17 mouse cellular contexts compared by ENCODE assay signal in the genomic region with DNA sequence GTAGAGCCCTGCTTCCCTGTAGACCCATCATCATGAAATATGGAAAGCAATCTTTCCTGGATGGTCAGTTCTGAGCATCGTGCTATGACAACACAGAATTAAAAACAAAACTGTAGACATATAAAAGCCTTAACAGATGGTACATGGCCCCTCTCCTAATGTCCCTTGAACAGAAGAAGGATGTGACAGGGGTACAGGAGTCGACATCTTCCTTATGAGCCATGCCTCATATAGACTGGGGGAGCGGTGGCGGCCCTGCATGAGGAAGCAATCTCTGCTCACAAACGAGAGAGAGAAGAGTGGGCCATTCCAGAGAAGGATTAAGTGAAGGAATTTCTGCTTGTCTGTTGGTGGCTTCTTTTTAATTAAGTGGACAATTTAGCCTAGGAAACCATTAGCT. TPM values are rescaled to one million over a fixed set of nuclear protein-coding genes. Genes with fewer than 3 reads are reported as not detected.
DNase-seq lines count a peak whose midpoint lies in the region; ATAC-seq and TF ChIP-seq lines count a peak whose summit lies in the region.
"Had no signal": no experiment of that assay in that cellular context is flagged by ENCODE, and none has a peak within 500 bp of the region (broad histone marks: within the 10 kb centered on the region; RNA-seq: fewer than 3 reads in every experiment).

No protein-coding gene starts in this region.

- 0 out of 2 replicates have a peak, but pooled peaks cover 4% of the 10 kb centered on the region for H3K4me1 ChIP-seq in kidney, postnatal 0 days (replicated peaks; ENCODE audit: insufficient read depth, low read length)
- no peaks in the 10 kb centered on the region for H3K4me1 ChIP-seq in kidney, adult 2 months (ENCODE audit: control insufficient read depth, insufficient read depth, low read length)
- H3K4me1 ChIP-seq in intestine, embryonic 14.5 days (replicated peaks; ENCODE audit: control insufficient read depth, insufficient read depth, low read length): peaks cover 6% of the 10 kb centered on the region; the same call in 1 of the 2 replicates
- H3K4me1 ChIP-seq in neural tube, embryonic 15.5 days: peaks cover 45% of the 10 kb centered on the region
- H3K4me1 ChIP-seq in forebrain, postnatal 0 days (ENCODE audit: insufficient read depth): no peaks in the 10 kb centered on the region; the same call in 1 of the 2 replicates

- no peak overlapping the region for H3K9ac ChIP-seq in kidney, postnatal 0 days (ENCODE audit: low read depth, low read length)
- H3K9ac ChIP-seq in intestine, embryonic 14.5 days (ENCODE audit: low read length): no peak overlapping the region
- H3K9ac ChIP-seq in neural tube, embryonic 15.5 days (replicated peaks): no peak overlapping the region
- no peak overlapping the region for H3K9ac ChIP-seq in forebrain, postnatal 0 days
- H3K9ac ChIP-seq: forebrain, embryonic 12.5 days; heart, embryonic 15.5 days; limb, embryonic 13.5 days; liver, embryonic 13.5 days had no signal

- 42% methylated on average over 5 of the region's 5 CpGs for WGBS in kidney, postnatal 0 days
- 73% methylated on average over 5 of the region's 5 CpGs for WGBS in kidney, adult 2 months
- 66% methylated on average over 5 of the region's 5 CpGs for WGBS in intestine, embryonic 14.5 days
- WGBS in neural tube, embryonic 15.5 days: 32% methylated on average over 5 of the region's 5 CpGs
- WGBS in forebrain, postnatal 0 days: 51% methylated on average over 5 of the region's 5 CpGs

- H3K4me2 ChIP-seq in kidney, postnatal 0 days (ENCODE audit: low read length): no peak overlapping the region
- H3K4me2 ChIP-seq in intestine, embryonic 14.5 days (ENCODE audit: low read length): no peak overlapping the region
- H3K4me2 ChIP-seq in neural tube, embryonic 15.5 days: no peak overlapping the region
- no peak overlapping the region for H3K4me2 ChIP-seq in forebrain, postnatal 0 days (ENCODE audit: low read depth)
- H3K4me2 ChIP-seq: forebrain, embryonic 12.5 days; heart, embryonic 15.5 days; limb, embryonic 13.5 days; liver, embryonic 13.5 days; midbrain, embryonic 11.5 days had no signal

- H3K4me3 ChIP-seq in kidney, postnatal 0 days (replicated peaks; ENCODE audit: low read depth, low read length): no peak overlapping the region
- H3K4me3 ChIP-seq in kidney, adult 2 months (ENCODE audit: insufficient read depth, low read depth, low read length): no peak overlapping the region
- no peak overlapping the region for H3K4me3 ChIP-seq in intestine, embryonic 14.5 days (ENCODE audit: low read depth, low read length)
- no peak overlapping the region for H3K4me3 ChIP-seq in neural tube, embryonic 15.5 days (replicated peaks)
- H3K4me3 ChIP-seq in forebrain, postnatal 0 days (ENCODE audit: low read depth, low read length): no peak overlapping the region
- H3K4me3 ChIP-seq: forebrain, embryonic 12.5 days; heart, embryonic 15.5 days; limb, embryonic 13.5 days; liver, embryonic 13.5 days had no signal

- no peaks in the 10 kb centered on the region for H3K9me3 ChIP-seq in kidney, postnatal 0 days (replicated peaks; ENCODE audit: low read length)
- H3K9me3 ChIP-seq in intestine, embryonic 14.5 days (ENCODE audit: control insufficient read depth, low read length): no peaks in the 10 kb centered on the region
- H3K9me3 ChIP-seq in neural tube, embryonic 15.5 days (replicated peaks): no peaks in the 10 kb centered on the region
- no peaks in the 10 kb centered on the region for H3K9me3 ChIP-seq in forebrain, postnatal 0 days (ENCODE audit: low read length)
- H3K9me3 ChIP-seq: forebrain, embryonic 12.5 days; heart, embryonic 15.5 days; limb, embryonic 13.5 days; liver, embryonic 13.5 days had no signal

- DNase-seq in embryo, embryonic 10.5 days (ENCODE audit: low spot score): peak; percentile 3
- no peak for DNase-seq in embryo, embryonic 11 days
- peak; percentile 59 for DNase-seq in kidney, postnatal 0 days (ENCODE audit: low spot score)
- no peak for DNase-seq in kidney, adult 2 months
- DNase-seq in intestine, embryonic 14.5 days (ENCODE audit: low spot score): no peak
- no peak for DNase-seq in left cerebral cortex, adult 8-10 months (ENCODE audit: low spot score in 2 of 2)
- DNase-seq in forebrain, postnatal 0 days: no peak
- DNase-seq: gastrocnemius, postnatal 10 days; kidney, adult 18-20 months; liver, embryonic 13.5 days; retina, postnatal 1 day; thymus, postnatal 25 days had no signal

- peak overlapping the region; percentile 39 for H3K27ac ChIP-seq in kidney, postnatal 0 days
- H3K27ac ChIP-seq in kidney, adult 2 months (ENCODE audit: insufficient read depth, low read depth, low read length): no peak overlapping the region
- peak overlapping the region; percentile 69; the same call in 1 of the 2 replicates for H3K27ac ChIP-seq in intestine, embryonic 14.5 days (ENCODE audit: low read depth)
- peak overlapping the region; percentile 68 for H3K27ac ChIP-seq in neural tube, embryonic 15.5 days (replicated peaks)
- no peak overlapping the region for H3K27ac ChIP-seq in forebrain, postnatal 0 days (ENCODE audit: low read depth, low read length)
- H3K27ac ChIP-seq: forebrain, embryonic 12.5 days; heart, embryonic 15.5 days; limb, embryonic 13.5 days; liver, embryonic 13.5 days had no signal

- no peaks in the 10 kb centered on the region for H3K36me3 ChIP-seq in kidney, postnatal 0 days (ENCODE audit: insufficient read depth, low read length)
- no peaks in the 10 kb centered on the region for H3K36me3 ChIP-seq in kidney, adult 2 months (ENCODE audit: control insufficient read depth, insufficient read depth, low read length)
- peaks cover 16% of the 10 kb centered on the region for H3K36me3 ChIP-seq in intestine, embryonic 14.5 days (ENCODE audit: control insufficient read depth, insufficient read depth, low read length)
- H3K36me3 ChIP-seq in neural tube, embryonic 15.5 days: no peaks in the 10 kb centered on the region
- no peaks in the 10 kb centered on the region for H3K36me3 ChIP-seq in forebrain, postnatal 0 days (ENCODE audit: insufficient read depth)
- H3K36me3 ChIP-seq: heart, embryonic 15.5 days; liver, embryonic 13.5 days had no signal

- TF ChIP-seq CTCF in kidney, postnatal 0 days (IDR thresholded peaks at IDR 0.05; ENCODE audit: low read depth): no peak
- no peak for TF ChIP-seq CTCF in kidney, adult 2 months (conservative IDR thresholded peaks at IDR 0.05; ENCODE audit: insufficient read depth, insufficient read length, low read depth, low read length)
- TF ChIP-seq CTCF in forebrain, postnatal 0 days (IDR thresholded peaks at IDR 0.05; ENCODE audit: low read depth): no peak

- no peak; the same call in 1 of the 2 replicates for ATAC-seq in kidney, postnatal 0 days (replicated peaks; ENCODE audit: low FRiP score, low read depth)
- no peak for ATAC-seq in intestine, embryonic 14.5 days (replicated peaks; ENCODE audit: low FRiP score, low TSS enrichment, low read depth)
- ATAC-seq in neural tube, embryonic 15.5 days (ENCODE audit: low FRiP score): peak; percentile 46
- no peak for ATAC-seq in forebrain, postnatal 0 days

- no peak for TF ChIP-seq POLR2A in kidney, adult 2 months (IDR thresholded peaks at IDR 0.05; ENCODE audit: low read depth, low read length)

- H3K27me3 ChIP-seq in kidney, postnatal 0 days (ENCODE audit: insufficient read depth, low read length): no peaks in the 10 kb centered on the region
- H3K27me3 ChIP-seq in kidney, adult 2 months (replicated peaks; ENCODE audit: control insufficient read depth, insufficient read depth, low read length): no peaks in the 10 kb centered on the region
- H3K27me3 ChIP-seq in intestine, embryonic 14.5 days (replicated peaks; ENCODE audit: control insufficient read depth, insufficient read depth, low read length): no peaks in the 10 kb centered on the region
- H3K27me3 ChIP-seq in neural tube, embryonic 15.5 days (replicated peaks): no peaks in the 10 kb centered on the region
- H3K27me3 ChIP-seq in forebrain, postnatal 0 days (ENCODE audit: insufficient read depth, low read length): no peaks in the 10 kb centered on the region
- H3K27me3 ChIP-seq: forebrain, embryonic 12.5 days; heart, embryonic 15.5 days; limb, embryonic 13.5 days; liver, embryonic 13.5 days had no signal

RNA-seq across cellular contexts. Expression of a gene that starts 58.8 kb away (rescaled TPM):
- polyA plus RNA-seq in kidney, postnatal 0 days (2015; fragmentation: Nextera tagmentation; extraction: Ambion mirVana): 8.6 and 10.8 TPM in 2 replicates
- 13.8 and 17.6 TPM in 2 replicates for polyA plus RNA-seq in kidney, adult 2 months (2012; rRNA removed)
- 29.1 and 32.1 TPM in 2 replicates for polyA plus RNA-seq in intestine, embryonic 14.5 days (2014; fragmentation: Nextera tagmentation; extraction: Ambion mirVana)
- 17.1 and 19.7 TPM in 2 replicates for polyA plus RNA-seq in neural tube, embryonic 15.5 days (2015; fragmentation: Nextera tagmentation; extraction: Ambion mirVana)
- total RNA-seq in left cerebral cortex, adult 8-10 months (2022): 10 to 100 TPM; 46.3 to 57.0 (median 52.6) TPM
- total RNA-seq in forebrain, postnatal 0 days (2014; rRNA removed): 19.3 and 20.5 TPM in 2 replicates
- 7.2 and 12.8 TPM in 2 replicates for polyA plus RNA-seq in forebrain, postnatal 0 days (2015; fragmentation: Nextera tagmentation; extraction: Ambion mirVana)

Comparison
In these comparisons a context has a peak if more than half of its experiments do, and no peak if none do; other contexts are left out.
1. DNase-seq: peak in embryo, embryonic 10.5 days (single experiment) and kidney, postnatal 0 days (single experiment); none in embryo, embryonic 11 days (single experiment), kidney, adult 2 months (single experiment), intestine, embryonic 14.5 days (single experiment), left cerebral cortex, adult 8-10 months (0 of 2) and forebrain, postnatal 0 days (single experiment).
2. H3K27ac ChIP-seq: peak in kidney, postnatal 0 days (single experiment), intestine, embryonic 14.5 days (single experiment) and neural tube, embryonic 15.5 days (single experiment); none in kidney, adult 2 months (single experiment) and forebrain, postnatal 0 days (single experiment).